Mouse (Mus musculus) forebrain, embryonic 11.5 days (tissue): ENCODE measurements around the gene Ran. TPM values are rescaled to one million over a fixed set of nuclear protein-coding genes. Genes with fewer than 3 reads are reported as not detected.
"Not testable (repeated sequence)": the region's sequence is repeated elsewhere in the genome, so short reads cannot be mapped to it uniquely, and the experiment has no call there.

Experiments
- ATAC-seq: fragments of 200-750 bp; cut with Nextera tagmentation; replicated peaks from 2 replicates; pipeline ENCODE4 v1.8.0; 2017; ENCODE audit warnings: moderate TSS enrichment; ENCODE audit not compliant: low FRiP score
- DNase-seq: peaks from one replicate; pipeline ENCODE4 v3.0.0-alpha.2; 2017; ENCODE audit warnings: low spot score
- H3K27ac ChIP-seq: fragments of 300-500 bp; sonication (generic); 2 replicates; pipeline ENCODE4 v1.5.1; 2014; ENCODE audit warnings: low read depth, low read length
- H3K27me3 ChIP-seq: fragments of 300-500 bp; sonication (generic); 2 replicates; pipeline ENCODE4 v1.6.1; 2014; ENCODE audit warnings: mild to moderate bottlenecking, low read length, mixed read lengths; ENCODE audit not compliant: control insufficient read depth, insufficient read depth
- H3K36me3 ChIP-seq: fragments of 300-500 bp; sonication (generic); 2 replicates; pipeline ENCODE4 v1.6.1; 2014; ENCODE audit warnings: mild to moderate bottlenecking, low read length, moderate library complexity, mixed read lengths; ENCODE audit not compliant: control insufficient read depth, insufficient read depth
- H3K4me1 ChIP-seq: fragments of 300-500 bp; sonication (generic); replicated peaks from 2 replicates; pipeline ENCODE4 v1.6.1; 2014; ENCODE audit warnings: low read length, mixed read lengths; ENCODE audit not compliant: control insufficient read depth, insufficient read depth
- H3K4me2 ChIP-seq: fragments of 300-500 bp; sonication (generic); 2 replicates; pipeline ENCODE4 v1.6.1; 2014; ENCODE audit warnings: low read depth, mild to moderate bottlenecking, low read length, moderate library complexity, mixed read lengths; ENCODE audit not compliant: severe bottlenecking
- H3K4me3 ChIP-seq: fragments of 300-500 bp; sonication (generic); 2 replicates; pipeline ENCODE4 v1.5.1; 2014; ENCODE audit warnings: low read depth, low read length
- H3K9ac ChIP-seq: fragments of 300-500 bp; sonication (generic); 2 replicates; pipeline ENCODE4 v1.6.1; 2014; ENCODE audit warnings: low read length
- H3K9me3 ChIP-seq: fragments of 300-500 bp; sonication (generic); 2 replicates; pipeline ENCODE4 v1.6.1; 2016; ENCODE audit warnings: low read length, mixed read lengths; ENCODE audit not compliant: control insufficient read depth
- WGBS: fragments of 180-500 bp; shearing (Covaris S2); extraction: QIAGEN DNeasy Blood & Tissue Kit; methylation state at CpG from one replicate; pipeline ENCODE4 v1.1.7; 2014; 5-methylcytosine and 5-hydroxymethylcytosine counted together
- polyA plus RNA-seq: library from polyadenylated mRNA; unstranded; fragments of >200 nt; fragmentation: Nextera tagmentation; extraction: Ambion mirVana; gene quantifications from 2 replicates; pipeline ENCODE4 v1.2.1, GENCODE M21; 2014

Ran gene
- 917 and 946 TPM in 2 replicates for polyA plus RNA-seq

DNA sequence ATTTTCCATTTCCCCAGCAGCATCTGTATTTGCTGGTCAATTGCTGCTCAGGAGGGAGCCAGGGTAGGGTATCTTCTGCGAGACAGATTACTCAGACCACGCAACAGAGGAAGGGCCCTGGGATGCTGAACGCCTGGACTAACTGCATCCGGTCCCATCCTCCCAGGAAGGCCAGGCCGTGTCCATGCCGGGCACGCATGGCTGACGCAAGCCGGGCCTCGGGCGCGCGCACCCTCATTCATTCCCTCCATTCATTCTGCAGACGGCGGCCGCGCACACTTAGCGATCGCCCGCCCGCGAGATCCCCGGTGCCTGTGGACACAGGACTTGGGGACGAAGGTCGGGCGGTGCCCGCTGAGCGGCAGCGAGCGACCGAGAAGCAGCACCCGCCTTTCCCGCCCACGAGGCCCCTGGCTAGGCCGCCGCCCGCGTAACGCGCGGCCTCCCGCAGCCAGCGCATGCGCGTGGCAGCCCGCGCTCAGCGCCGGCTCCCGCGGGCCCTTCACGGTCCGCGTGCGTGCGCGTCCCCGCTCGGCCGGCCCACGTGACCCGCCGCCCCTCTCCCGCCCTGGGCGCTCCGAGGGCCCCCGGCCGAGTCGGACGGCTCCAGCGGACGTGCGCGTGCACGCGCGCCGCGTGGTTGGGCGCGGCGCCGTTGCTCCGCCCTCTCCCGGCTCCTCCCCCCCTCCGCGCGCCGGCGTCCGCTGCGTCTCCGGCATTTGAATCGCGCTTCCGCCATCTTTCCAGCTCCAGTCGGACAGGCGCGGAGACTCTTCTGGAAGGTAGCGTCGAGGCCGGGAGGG is at the start of gene Ran:
Gene Ran (plus strand): TSS at position 573 of the 803 bp plus-strand sequence.
- DNase-seq (peak; percentile 98), ATAC-seq (peak; percentile 92)
- Histone ChIP-seq H3K4me2 (peak within 1 kb of the TSS; percentile 81), H3K27ac (peak within 1 kb of the TSS; percentile 97), H3K9me3 (no peaks in the 10 kb centered on the region), H3K4me3 (peak within 1 kb of the TSS; percentile 93), H3K36me3 (no peaks in the 10 kb centered on the region; the same call in 1 of the 2 replicates), H3K4me1 (peaks cover 2% of the 10 kb centered on the region; the same call in 1 of the 2 replicates), H3K9ac (peak within 1 kb of the TSS; percentile 99), H3K27me3 (no peaks in the 10 kb centered on the region)
- under 1% methylated on average over 97 of the region's 102 CpGs for WGBS

DNA sequence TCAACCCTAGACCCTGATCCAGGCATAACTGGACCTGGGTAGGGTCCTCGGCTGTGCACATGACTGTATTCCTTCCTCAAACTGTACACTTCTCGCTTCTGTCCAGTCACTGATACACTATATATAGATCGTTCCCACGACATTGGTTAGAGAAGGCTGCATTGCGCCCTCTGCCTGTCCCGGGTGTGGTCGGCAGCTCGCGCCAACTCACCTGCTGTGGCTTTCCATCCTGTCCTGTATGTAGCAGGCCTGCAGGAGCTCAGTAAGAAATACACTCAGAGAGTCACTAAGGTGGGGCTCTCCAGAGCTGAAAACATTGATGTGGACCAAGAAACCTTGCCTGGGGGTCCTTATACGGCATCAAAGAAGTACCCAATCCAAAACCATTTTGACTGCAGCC is 49.0 kb upstream of the Ran start:
- H3K27ac ChIP-seq = no peak overlapping the region
- ATAC-seq (no peak), DNase-seq (no peak)
- no peaks in the 10 kb centered on the region for H3K36me3 ChIP-seq
- 0 out of 2 replicates have a peak, but pooled peaks cover 1% of the 10 kb centered on the region for H3K4me1 ChIP-seq
- H3K9me3 ChIP-seq = no peaks in the 10 kb centered on the region
- no peaks in the 10 kb centered on the region for H3K27me3 ChIP-seq
- H3K9ac ChIP-seq = no peak overlapping the region
- no peak overlapping the region for H3K4me2 ChIP-seq
- 73% methylated on average over 10 of the region's 10 CpGs for WGBS
- no peak overlapping the region for H3K4me3 ChIP-seq

GRCm38 (mm10) chr5:128971298-128971697 is 48.6 kb upstream of the Ran start:
- DNase-seq (peak; percentile 86), ATAC-seq (no peak)
- H3K27ac ChIP-seq = no peak overlapping the region
- no peaks in the 10 kb centered on the region for H3K36me3 ChIP-seq
- no peaks in the 10 kb centered on the region for H3K27me3 ChIP-seq
- H3K4me1 ChIP-seq = 0 out of 2 replicates have a peak, but pooled peaks cover 1% of the 10 kb centered on the region
- H3K9me3 ChIP-seq = no peaks in the 10 kb centered on the region
- no peak overlapping the region for H3K9ac ChIP-seq
- H3K4me2 ChIP-seq = no peak overlapping the region
- 26% methylated on average over 14 of the region's 14 CpGs for WGBS
- no peak overlapping the region for H3K4me3 ChIP-seq

GRCm38 (mm10) chr5:128976266-128976665 is 43.6 kb upstream of the Ran start:
- Histone ChIP-seq H3K27me3 (no peaks in the 10 kb centered on the region), H3K4me3 (no peak overlapping the region), H3K9me3 (no peaks in the 10 kb centered on the region; the same call in 1 of the 2 replicates), H3K27ac (no peak overlapping the region), H3K9ac (no peak overlapping the region), H3K36me3 (no peaks in the 10 kb centered on the region), H3K4me1 (0 out of 2 replicates have a peak, but pooled peaks cover 1% of the 10 kb centered on the region), H3K4me2 (no peak overlapping the region)
- ATAC-seq = peak; percentile 44; the same call in 1 of the 2 replicates
- 12% methylated on average over 4 of the region's 4 CpGs for WGBS
- peak; percentile 72 for DNase-seq

DNA sequence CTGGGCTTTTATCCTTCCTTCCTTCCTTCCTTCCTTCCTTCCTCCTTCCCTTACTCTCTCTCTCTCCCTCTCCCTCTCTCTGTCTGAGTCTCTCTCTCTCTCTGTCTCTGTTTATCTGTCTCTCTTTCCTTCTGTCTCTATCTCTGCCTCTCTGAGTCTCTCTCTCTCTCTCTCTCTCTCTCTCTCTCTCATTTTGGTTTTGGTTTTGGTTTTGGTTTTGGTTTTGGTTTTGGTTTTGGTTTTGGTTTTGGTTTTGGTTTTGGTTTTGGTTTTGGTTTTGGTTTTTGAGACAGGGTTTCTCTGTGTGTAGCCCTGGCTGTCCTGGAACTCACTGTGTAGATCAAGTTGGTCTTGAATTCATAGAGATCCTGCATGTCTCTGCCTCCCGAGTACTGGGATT is 42.4 kb upstream of the Ran start:
- not testable (repeated sequence) for H3K4me3 ChIP-seq, H3K36me3 ChIP-seq, DNase-seq, H3K4me1 ChIP-seq, H3K27me3 ChIP-seq, H3K4me2 ChIP-seq, ATAC-seq, H3K9me3 ChIP-seq, H3K9ac ChIP-seq, H3K27ac ChIP-seq
- 79% methylated on average over 1 of the region's 1 CpGs for WGBS

GRCm38 (mm10) chr5:128978957-128979356 is 40.9 kb upstream of the Ran start:
- Histone ChIP-seq H3K4me2 (no peak overlapping the region), H3K27ac (no peak overlapping the region), H3K36me3 (no peaks in the 10 kb centered on the region), H3K4me3 (no peak overlapping the region), H3K9me3 (no peaks in the 10 kb centered on the region; the same call in 1 of the 2 replicates), H3K27me3 (no peaks in the 10 kb centered on the region), H3K9ac (no peak overlapping the region), H3K4me1 (0 out of 2 replicates have a peak, but pooled peaks cover 1% of the 10 kb centered on the region)
- DNase-seq (no peak), ATAC-seq (no peak)
- WGBS = 100% methylated on average over 7 of the region's 7 CpGs

GRCm38 (mm10) chr5:128980857-128981256 is 39.0 kb upstream of the Ran start:
- WGBS = 72% methylated on average over 7 of the region's 7 CpGs
- H3K9me3 ChIP-seq = no peaks in the 10 kb centered on the region; the same call in 1 of the 2 replicates
- no peaks in the 10 kb centered on the region for H3K36me3 ChIP-seq
- no peaks in the 10 kb centered on the region for H3K4me1 ChIP-seq
- H3K27me3 ChIP-seq = no peaks in the 10 kb centered on the region
- no peak for ATAC-seq
- no peak for DNase-seq
- no peak overlapping the region for H3K9ac ChIP-seq
- no peak overlapping the region for H3K4me3 ChIP-seq
- no peak overlapping the region for H3K4me2 ChIP-seq
- H3K27ac ChIP-seq = no peak overlapping the region

DNA sequence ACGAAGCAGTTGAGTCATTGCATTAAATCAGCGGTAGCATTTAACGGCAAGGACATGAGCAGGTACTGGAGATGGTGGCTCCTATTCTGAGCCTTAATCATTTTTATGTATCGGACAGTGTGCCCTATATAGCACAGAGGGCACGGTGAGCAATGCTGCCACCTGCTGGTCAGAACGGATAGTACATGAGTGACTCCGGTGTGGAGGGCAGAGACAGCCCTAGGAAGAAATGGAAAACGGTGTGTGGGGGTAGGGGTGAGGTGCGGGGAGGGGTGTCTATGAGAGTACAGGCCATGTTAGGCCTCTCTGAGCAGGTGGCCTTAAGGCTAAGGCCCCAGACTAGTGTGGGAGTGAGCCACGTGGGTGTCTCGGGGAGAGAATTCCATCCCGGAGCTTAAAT is 38.3 kb upstream of the Ran start:
- Histone ChIP-seq H3K36me3 (no peaks in the 10 kb centered on the region), H3K4me1 (no peaks in the 10 kb centered on the region), H3K27ac (no peak overlapping the region), H3K27me3 (no peaks in the 10 kb centered on the region), H3K9ac (no peak overlapping the region), H3K4me3 (no peak overlapping the region), H3K9me3 (no peaks in the 10 kb centered on the region; the same call in 1 of the 2 replicates), H3K4me2 (no peak overlapping the region)
- 29% methylated on average over 12 of the region's 12 CpGs for WGBS
- ATAC-seq (peak; percentile 61; the same call in 1 of the 2 replicates), DNase-seq (peak; percentile 86)
